Mouse (Mus musculus) spleen, adult 2 months (tissue): ENCODE measurements at regions not wholly inside any gene's neighbourhood (a gene's known extent, or its start where the extent isn't known, plus 50 kb on each side); places are given as distances from the start of the nearest gene placed in this dataset.

Experiments
- DNase-seq, 2 experiments: peaks; one replicate each; pipeline versions ENCODE4 v3.0.0 to v3.0.0-alpha.2; 2012 to 2021; ENCODE audit warnings: low spot score in 2 of 2, low read depth in 1 of 2
- H3K27ac ChIP-seq: fragments of 200-500 bp; 2 replicates; pipeline ENCODE4 v1.5.1; 2012; ENCODE audit warnings: low read length, inconsistent platforms; ENCODE audit not compliant: insufficient read depth
- H3K27me3 ChIP-seq: fragments of 200-500 bp; 2 replicates; pipeline ENCODE4 v1.6.1; 2012; ENCODE audit warnings: mild to moderate bottlenecking, moderate library complexity, low read length, inconsistent platforms; ENCODE audit not compliant: control insufficient read depth, insufficient read depth
- H3K36me3 ChIP-seq: fragments of 200-500 bp; 2 replicates; pipeline ENCODE4 v1.6.1; 2012; ENCODE audit warnings: mild to moderate bottlenecking, low read length, inconsistent platforms; ENCODE audit not compliant: control insufficient read depth, insufficient read depth
- H3K4me1 ChIP-seq: fragments of 200-500 bp; 2 replicates; pipeline ENCODE4 v1.6.1; 2011; ENCODE audit warnings: inconsistent platforms; ENCODE audit not compliant: control insufficient read depth, insufficient read depth, insufficient read length
- H3K4me3 ChIP-seq: fragments of 200-500 bp; 2 replicates; pipeline ENCODE4 v1.5.1; 2011; ENCODE audit warnings: mild to moderate bottlenecking, inconsistent platforms; ENCODE audit not compliant: insufficient read depth, insufficient read length; ENCODE audit errors: extremely low read depth
- CTCF ChIP-seq: fragments of 200-500 bp; IDR thresholded peaks from 2 replicates; pipeline ENCODE4 v1.5.1; 2011; ENCODE audit warnings: mild to moderate bottlenecking, inconsistent platforms; ENCODE audit not compliant: insufficient read depth, insufficient read length, insufficient replicate concordance; ENCODE audit errors: extremely low read depth
- POLR2A ChIP-seq: fragments of 200-500 bp; IDR thresholded peaks from 2 replicates; pipeline ENCODE4 v1.6.1; 2011; ENCODE audit warnings: low read depth, low read length, inconsistent platforms
- WGBS: fragments of 180-500 bp; shearing (Covaris S2); methylation state at CpG from one replicate; pipeline ENCODE4 v1.1.7; 2018; 5-methylcytosine and 5-hydroxymethylcytosine counted together

DNA sequence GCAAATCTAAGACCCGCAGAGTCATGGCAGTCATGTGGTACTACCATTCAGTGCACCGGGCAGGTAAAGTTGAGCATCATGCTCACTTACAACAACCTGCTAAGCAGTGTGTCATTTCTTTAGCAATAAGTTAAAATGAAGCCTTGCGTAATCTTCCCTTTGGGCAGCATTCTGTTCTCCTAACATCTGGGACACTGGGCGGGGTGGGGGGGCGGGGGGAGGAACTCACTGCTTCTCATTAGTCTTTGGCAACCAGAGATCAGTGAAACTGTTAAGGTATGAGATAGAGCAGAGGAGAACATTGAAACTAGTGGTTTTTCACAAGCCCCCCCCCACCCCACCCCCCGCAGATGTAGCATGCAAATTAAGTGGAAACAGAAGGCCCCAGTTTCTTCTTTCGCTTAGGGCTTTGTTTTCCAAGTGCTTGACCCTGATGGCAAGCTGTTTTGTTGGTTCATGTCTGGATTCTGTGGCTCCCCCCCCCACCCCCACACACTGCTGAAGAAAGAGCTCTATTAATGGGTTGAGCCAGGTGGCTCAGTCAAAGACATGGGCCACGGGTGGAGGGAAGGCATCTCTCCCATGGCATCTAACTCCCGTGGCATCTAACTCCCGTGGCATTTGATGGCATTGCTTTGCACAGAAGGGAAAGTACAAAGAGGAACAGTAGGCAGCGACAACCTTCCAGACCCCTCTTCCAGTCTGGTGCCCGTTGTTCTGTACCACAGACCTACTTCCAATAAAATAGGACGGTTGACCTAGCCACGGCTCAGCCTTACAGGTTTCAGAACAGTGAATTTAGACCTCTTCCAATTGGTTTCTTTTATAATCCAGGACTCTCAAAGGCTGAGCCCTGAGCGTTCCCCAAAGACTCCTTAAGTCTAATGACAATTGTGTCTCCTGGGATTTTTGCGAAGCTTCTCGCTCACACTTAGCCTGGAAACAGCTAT, 97.2 kb upstream of the Cpm start:
- WGBS: 53% methylated on average over 17 of the region's 17 CpGs
- Histone ChIP-seq H3K4me3 (no peak overlapping the region), H3K27ac (peak overlapping the region; percentile 87), H3K27me3 (no peaks in the 10 kb centered on the region), H3K36me3 (no peaks in the 10 kb centered on the region), H3K4me1 (peaks cover 8% of the 10 kb centered on the region; the same call in 1 of the 2 replicates)
- no peak for TF ChIP-seq POLR2A
- TF ChIP-seq CTCF: no peak
- DNase-seq: peak in 1 of 2 experiments; percentile 33

DNA sequence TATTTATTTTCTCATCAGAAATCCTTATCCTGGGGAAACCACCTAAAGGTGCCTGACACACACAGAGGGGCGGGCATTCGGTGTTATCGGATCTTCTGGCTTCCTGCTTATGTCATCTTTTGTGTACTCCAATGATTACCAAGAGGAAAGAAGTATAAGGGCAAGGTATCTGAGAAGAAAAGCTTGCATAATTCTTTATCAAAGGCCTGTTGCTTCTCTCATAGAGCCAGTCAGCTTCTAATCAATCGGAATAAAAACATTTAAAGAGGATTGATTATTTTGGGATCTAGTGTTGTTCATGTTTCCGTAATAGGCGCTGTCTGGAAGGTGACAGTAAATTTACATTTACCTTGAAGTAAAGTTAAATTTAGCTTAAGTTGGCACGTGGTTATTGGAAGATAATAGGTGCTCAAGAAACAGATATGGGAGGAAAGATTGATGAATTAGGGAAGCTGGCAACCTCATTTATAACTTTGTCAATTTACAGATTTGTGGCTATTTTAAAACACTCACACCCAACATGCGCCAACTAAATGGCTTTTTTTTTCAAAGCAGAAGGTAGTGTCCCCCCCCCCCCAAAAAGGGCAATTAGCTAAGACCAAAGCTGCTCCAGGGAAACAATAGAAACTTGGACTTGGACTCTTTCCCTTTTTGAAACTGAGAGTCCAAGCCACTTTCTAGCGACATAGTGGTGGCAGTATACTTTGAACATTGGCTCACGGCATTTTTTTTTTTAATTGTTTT, 98.3 kb upstream of the Cpm start:
- DNase-seq: peak in 1 of 2 experiments; percentile 15
- no peak overlapping the region for H3K27ac ChIP-seq
- H3K36me3 ChIP-seq: no peaks in the 10 kb centered on the region
- 67% methylated on average over 10 of the region's 10 CpGs for WGBS
- TF ChIP-seq POLR2A (no peak), CTCF (no peak)
- peaks cover 8% of the 10 kb centered on the region; the same call in 1 of the 2 replicates for H3K4me1 ChIP-seq
- H3K27me3 ChIP-seq: no peaks in the 10 kb centered on the region
- H3K4me3 ChIP-seq: no peak overlapping the region

DNA sequence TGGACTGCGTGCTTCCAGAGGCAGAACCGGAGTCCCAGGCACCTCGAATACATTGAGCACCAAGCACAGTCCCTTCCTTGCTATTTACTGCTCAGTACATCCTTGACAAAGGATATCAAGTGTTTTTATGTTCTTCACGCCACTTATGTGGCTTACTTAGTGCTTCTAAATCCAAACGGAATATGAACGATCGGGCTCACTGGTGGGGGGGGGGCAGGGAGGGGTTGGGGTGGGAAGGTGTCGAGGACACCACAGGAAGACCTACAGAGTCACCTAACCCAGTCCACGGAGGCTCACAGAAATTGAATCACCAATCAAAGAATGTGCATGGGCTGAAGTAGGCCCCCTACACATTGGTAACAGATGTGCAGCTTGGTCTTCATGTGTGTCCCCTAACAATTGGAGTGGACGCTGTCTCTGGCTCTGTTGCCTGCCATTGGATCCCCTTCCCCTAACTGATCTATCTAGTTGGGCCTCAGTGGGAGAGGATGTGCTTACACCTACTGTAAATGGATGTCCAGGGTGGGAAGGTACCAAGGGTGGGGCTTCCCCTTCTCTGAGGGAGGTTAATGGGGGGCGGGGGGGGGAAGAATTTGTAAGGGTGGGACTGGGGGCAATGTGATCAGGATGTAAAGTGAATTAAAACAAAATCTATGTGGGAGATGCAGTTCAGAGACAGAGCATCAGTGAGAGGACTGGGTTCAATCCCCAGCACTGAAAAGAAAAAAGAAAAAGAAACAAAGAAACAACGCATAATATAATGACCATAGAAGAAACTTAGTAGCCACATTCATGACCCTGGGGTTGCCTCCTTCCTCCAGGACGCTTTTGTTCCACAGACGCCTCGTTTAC, 99.1 kb upstream of the Cpm start:
- Histone ChIP-seq H3K36me3 (no peaks in the 10 kb centered on the region), H3K4me1 (peaks cover 8% of the 10 kb centered on the region; the same call in 1 of the 2 replicates), H3K4me3 (no peak overlapping the region), H3K27me3 (no peaks in the 10 kb centered on the region), H3K27ac (no peak overlapping the region)
- no peak for TF ChIP-seq CTCF
- no peak for TF ChIP-seq POLR2A
- 78% methylated on average over 15 of the region's 15 CpGs for WGBS
- DNase-seq: no peak

DNA sequence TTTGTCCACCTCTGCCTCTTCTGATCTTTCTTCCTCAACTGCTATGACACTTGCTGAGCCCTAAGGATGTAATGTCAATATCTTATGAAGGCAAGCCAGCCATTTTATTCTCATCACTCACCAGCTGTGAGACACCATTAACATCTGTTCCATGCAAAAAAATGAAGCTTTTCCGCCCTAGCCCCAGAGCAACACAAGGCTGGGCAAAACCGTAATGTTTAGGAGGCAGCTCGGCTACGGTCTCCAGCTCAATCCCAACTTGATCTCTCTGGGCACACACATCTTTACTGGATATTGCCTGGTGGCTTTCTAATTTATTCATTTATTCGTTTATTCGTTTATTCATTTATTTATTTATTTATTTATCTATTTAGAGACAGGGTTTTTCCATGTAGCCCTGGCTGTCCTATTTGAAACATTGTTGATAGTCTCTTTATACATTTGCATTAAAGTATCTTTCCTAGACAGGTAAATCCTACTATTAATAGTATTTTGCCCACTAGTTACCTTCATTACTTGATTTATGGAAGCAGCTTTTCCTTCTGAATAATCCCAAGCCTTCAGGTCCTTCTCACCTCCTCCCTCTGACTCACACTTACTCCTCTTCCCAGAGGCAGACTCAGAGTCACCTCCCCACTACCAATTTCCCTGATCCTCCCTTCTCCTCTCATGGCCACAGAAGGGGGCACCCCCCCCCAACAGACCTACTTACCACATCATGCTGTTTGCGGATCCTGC, 99.9 kb upstream of the Cpm start:
- Histone ChIP-seq H3K27ac (no peak overlapping the region), H3K27me3 (no peaks in the 10 kb centered on the region), H3K4me1 (peaks cover 8% of the 10 kb centered on the region; the same call in 1 of the 2 replicates), H3K36me3 (no peaks in the 10 kb centered on the region), H3K4me3 (no peak overlapping the region)
- 91% methylated on average over 7 of the region's 7 CpGs for WGBS
- TF ChIP-seq CTCF (no peak), POLR2A (no peak)
- DNase-seq: no peak

DNA sequence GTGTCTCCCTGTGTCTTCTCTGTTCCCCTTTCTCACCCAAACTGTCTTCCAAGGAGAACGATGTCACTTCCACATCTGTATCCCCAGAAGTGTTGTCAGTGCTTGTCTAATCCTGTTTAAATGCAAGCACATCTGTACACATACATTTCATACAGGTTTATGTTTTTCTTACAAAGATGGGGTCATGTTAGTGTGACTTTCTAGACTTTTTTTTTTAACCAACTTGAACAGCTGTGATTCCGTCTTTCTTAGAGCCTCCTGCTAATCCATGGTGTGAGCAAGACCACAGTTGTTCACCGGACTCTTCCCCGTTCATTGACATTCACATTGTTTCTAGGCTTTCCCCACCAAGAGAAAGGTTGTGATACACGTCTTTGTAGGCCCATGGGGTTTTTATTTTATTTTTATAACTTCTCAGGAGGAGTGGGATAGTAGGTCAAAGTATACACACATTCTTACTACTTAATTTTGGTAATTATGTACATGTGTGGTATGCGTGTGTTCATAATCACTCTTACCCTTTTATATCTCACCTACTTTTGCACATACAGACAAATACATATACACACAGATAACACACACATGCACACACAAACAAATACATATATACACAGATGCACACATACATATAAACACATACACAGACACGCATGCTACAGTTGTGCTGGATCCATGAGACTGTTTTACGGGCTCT, 100.6 kb upstream of the Cpm start:
- Histone ChIP-seq H3K4me3 (no peak overlapping the region), H3K36me3 (no peaks in the 10 kb centered on the region), H3K27ac (no peak overlapping the region), H3K4me1 (peaks cover 8% of the 10 kb centered on the region; the same call in 1 of the 2 replicates), H3K27me3 (no peaks in the 10 kb centered on the region)
- no peak for DNase-seq
- TF ChIP-seq POLR2A: no peak
- TF ChIP-seq CTCF: no peak
- 91% methylated on average over 8 of the region's 8 CpGs for WGBS

DNA sequence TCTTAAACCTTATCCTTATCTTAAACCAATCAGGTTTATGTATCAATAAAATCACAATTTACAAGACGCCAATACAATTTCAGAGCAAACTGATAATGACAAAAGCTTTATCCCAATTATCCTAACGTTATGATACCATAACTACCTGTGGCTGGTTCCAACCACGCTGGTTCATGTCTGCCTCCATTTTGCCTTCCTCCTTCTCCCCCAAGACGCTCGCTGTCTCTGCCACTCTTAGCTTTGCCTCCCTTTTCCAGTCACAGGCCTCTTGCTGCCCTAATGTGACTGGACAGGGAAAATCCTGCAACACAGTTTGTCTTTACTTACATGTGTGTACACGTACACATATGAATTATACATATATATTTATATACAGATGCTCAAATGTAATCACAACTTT, 101.3 kb upstream of the Cpm start:
- DNase-seq: no peak
- 87% methylated on average over 6 of the region's 6 CpGs for WGBS
- H3K4me1 ChIP-seq: peaks cover 8% of the 10 kb centered on the region; the same call in 1 of the 2 replicates
- H3K4me3 ChIP-seq: no peak overlapping the region
- H3K36me3 ChIP-seq: no peaks in the 10 kb centered on the region
- H3K27me3 ChIP-seq: no peaks in the 10 kb centered on the region
- TF ChIP-seq POLR2A (no peak), CTCF (no peak)
- H3K27ac ChIP-seq: no peak overlapping the region
